Mouse (Mus musculus): ENCODE data around the gene Rhbdl3.

Gene Rhbdl3

DNA sequence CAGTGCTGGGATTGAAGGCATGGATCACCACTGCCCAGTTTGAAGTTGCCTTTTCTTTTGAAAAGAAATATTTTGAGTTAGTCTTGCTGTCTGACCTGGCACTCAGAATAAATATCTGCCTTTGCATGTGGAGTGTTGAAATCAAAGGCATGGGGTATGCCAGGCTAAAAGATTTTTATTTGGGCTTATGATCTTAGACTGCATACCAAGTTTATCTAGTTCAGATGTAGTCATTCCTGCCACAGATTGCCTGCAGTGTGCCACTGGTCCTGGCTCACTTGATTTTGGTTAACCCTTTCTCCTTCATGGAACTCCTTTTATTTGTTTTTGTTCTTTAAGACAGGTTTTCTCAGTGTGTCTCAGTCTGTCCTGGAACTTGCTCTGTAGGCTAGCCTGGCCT is 83.7 kb downstream of the Rhbdl3 start:
- no peak for DNase-seq (ENCODE audit: low read depth, low spot score)

GRCm38 (mm10) chr11:80385055-80385454 is 84.3 kb downstream of the Rhbdl3 start:
- DNase-seq (ENCODE audit: low read depth, low spot score), result no peak

- no peak for DNase-seq (ENCODE audit: low read depth, low spot score)
Measured at GRCm38 (mm10) chr11:80386790-80387189, 86.1 kb downstream of the Rhbdl3 start.

- no peak for DNase-seq (ENCODE audit: low read depth, low spot score)
Measured at GRCm38 (mm10) chr11:80389885-80390284, 89.2 kb downstream of the Rhbdl3 start.

- DNase-seq (ENCODE audit: low read depth, low spot score), result no peak
Measured at GRCm38 (mm10) chr11:80391407-80392120, 90.9 kb downstream of the Rhbdl3 start.

DNA sequence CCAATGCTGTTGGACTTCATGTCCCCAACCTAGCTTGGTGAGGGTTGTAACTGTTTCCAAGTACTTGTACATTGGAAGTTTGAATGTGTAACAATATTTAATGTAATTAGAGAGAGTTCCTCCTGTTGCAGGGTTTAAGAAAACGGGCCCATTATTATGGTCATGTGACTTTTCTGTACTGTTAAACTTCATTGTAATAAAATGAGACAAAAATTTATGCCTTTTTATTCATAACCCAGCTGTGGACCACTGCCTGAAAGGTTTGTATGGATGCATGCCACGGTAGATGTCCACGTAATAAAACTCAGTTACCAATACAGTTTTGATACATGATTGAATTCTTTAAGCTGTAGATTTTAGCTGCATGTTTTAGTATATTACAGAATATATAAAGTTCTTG is 95.2 kb downstream of the Rhbdl3 start:
- DNase-seq (ENCODE audit: low read depth, low spot score), result no peak

GRCm38 (mm10) chr11:80396617-80397016 is 95.9 kb downstream of the Rhbdl3 start:
- no peak for DNase-seq (ENCODE audit: low read depth, low spot score)

Data from R1 (cell line).